Mouse (Mus musculus) embryonic facial prominence, embryonic 13.5 days (tissue): ENCODE results near the gene Pcif1. TPM values are rescaled to one million over a fixed set of nuclear protein-coding genes. Genes with fewer than 3 reads are reported as not detected.

Experiments used
- ATAC-seq: fragments of 200-750 bp; cut with Nextera tagmentation; 2 replicates; pipeline ENCODE4 v1.8.0; 2017; ENCODE audit warnings: low read depth; ENCODE audit not compliant: insufficient number of reproducible peaks, insufficient read depth, low FRiP score, low TSS enrichment
- H3K27ac ChIP-seq: fragments of 300-500 bp; sonication (generic); 2 replicates; pipeline ENCODE4 v1.5.1; 2015; ENCODE audit warnings: moderate library complexity, mild to moderate bottlenecking, inconsistent platforms
- H3K27me3 ChIP-seq: fragments of 300-500 bp; sonication (generic); 2 replicates; pipeline ENCODE4 v1.6.1; 2015; ENCODE audit warnings: mild to moderate bottlenecking, inconsistent platforms
- H3K36me3 ChIP-seq: fragments of 300-500 bp; sonication (generic); 2 replicates; pipeline ENCODE4 v1.6.1; 2015; ENCODE audit warnings: mild to moderate bottlenecking, inconsistent platforms
- H3K4me1 ChIP-seq: fragments of 300-500 bp; sonication (generic); 2 replicates; pipeline ENCODE4 v1.6.1; 2015; ENCODE audit warnings: inconsistent platforms
- H3K4me2 ChIP-seq: fragments of 300-500 bp; sonication (generic); 2 replicates; pipeline ENCODE4 v1.6.1; 2015; ENCODE audit warnings: moderate library complexity, mild to moderate bottlenecking, inconsistent platforms
- H3K4me3 ChIP-seq: fragments of 300-500 bp; sonication (generic); 2 replicates; pipeline ENCODE4 v1.5.1; 2015; ENCODE audit warnings: mild to moderate bottlenecking, inconsistent platforms
- H3K9ac ChIP-seq: fragments of 300-500 bp; sonication (generic); 2 replicates; pipeline ENCODE4 v1.6.1; 2015; ENCODE audit warnings: mild to moderate bottlenecking, inconsistent platforms
- H3K9me3 ChIP-seq: fragments of 300-500 bp; sonication (generic); 2 replicates; pipeline ENCODE4 v1.6.1; 2016; ENCODE audit warnings: inconsistent platforms
- WGBS: fragments of 180-500 bp; shearing (Covaris S2); methylation state at CpG from one replicate; pipeline ENCODE4 v1.1.7; 2015; ENCODE audit warnings: mixed read lengths; 5-methylcytosine and 5-hydroxymethylcytosine counted together
- polyA plus RNA-seq: library from polyadenylated mRNA; unstranded; fragments of >200 nt; fragmentation: Nextera tagmentation; extraction: Ambion mirVana; gene quantifications from 2 replicates; pipeline ENCODE4 v1.2.1, GENCODE M21; 2015

Gene Pcif1
- polyA plus RNA-seq, 1 experiment from 2014 or later = 78.4 TPM

DNA sequence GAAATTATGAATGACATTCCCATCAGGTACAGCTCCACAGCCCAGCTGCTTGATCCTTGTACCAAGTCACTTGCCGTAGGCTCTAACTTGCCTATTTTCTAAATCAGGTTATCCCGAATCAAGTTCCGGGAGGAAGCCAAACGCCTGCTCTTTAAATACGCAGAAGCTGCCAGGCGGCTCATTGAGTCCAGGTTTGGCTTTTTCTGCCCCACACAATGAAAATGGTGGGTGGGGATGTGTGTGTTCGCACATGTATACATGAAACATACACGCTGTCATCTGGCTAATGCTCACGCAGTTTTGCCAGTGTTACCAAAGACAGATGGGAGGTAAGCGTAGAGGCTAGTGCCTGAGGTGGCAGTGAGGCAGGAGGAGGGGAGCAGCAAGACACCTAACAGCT lies 7.5 kb downstream of the Pcif1 start:
- WGBS = 92% methylated on average over 10 of the region's 10 CpGs
- no peaks in the 10 kb centered on the region for H3K27me3 ChIP-seq
- H3K4me1 ChIP-seq = peaks cover 4% of the 10 kb centered on the region; the same call in 1 of the 2 replicates
- peaks cover 89% of the 10 kb centered on the region for H3K36me3 ChIP-seq
- H3K27ac ChIP-seq = no peak overlapping the region
- ATAC-seq = no peak
- no peak overlapping the region for H3K4me3 ChIP-seq
- H3K9ac ChIP-seq = no peak overlapping the region
- H3K4me2 ChIP-seq = no peak overlapping the region
- H3K9me3 ChIP-seq = no peaks in the 10 kb centered on the region

DNA sequence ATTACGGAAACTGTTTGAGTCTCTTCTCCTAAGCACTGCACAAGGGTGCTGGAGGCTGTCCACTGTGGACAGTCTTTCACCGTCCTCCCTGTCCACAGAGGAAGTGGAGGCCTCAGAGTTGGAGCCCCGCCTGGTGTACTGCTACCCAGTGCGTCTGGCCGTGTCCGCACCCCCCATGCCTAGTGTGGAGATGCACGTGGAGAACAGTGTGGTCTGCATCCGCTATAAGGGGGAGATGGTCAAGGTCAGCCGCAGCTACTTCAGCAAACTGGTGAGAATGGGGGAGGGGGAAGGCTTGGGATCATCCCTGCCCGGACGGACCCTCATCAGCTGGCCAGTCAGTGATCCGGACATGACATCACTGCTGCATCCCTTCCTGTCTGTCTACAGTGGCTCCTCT lies 9.9 kb downstream of the Pcif1 start:
- no peak overlapping the region for H3K4me3 ChIP-seq
- 85% methylated on average over 12 of the region's 12 CpGs for WGBS
- H3K9me3 ChIP-seq = no peaks in the 10 kb centered on the region
- no peaks in the 10 kb centered on the region for H3K27me3 ChIP-seq
- H3K9ac ChIP-seq = no peak overlapping the region
- H3K36me3 ChIP-seq = peaks cover 98% of the 10 kb centered on the region
- H3K4me2 ChIP-seq = no peak overlapping the region
- peaks cover 4% of the 10 kb centered on the region; the same call in 1 of the 2 replicates for H3K4me1 ChIP-seq
- H3K27ac ChIP-seq = no peak overlapping the region
- ATAC-seq = no peak

DNA sequence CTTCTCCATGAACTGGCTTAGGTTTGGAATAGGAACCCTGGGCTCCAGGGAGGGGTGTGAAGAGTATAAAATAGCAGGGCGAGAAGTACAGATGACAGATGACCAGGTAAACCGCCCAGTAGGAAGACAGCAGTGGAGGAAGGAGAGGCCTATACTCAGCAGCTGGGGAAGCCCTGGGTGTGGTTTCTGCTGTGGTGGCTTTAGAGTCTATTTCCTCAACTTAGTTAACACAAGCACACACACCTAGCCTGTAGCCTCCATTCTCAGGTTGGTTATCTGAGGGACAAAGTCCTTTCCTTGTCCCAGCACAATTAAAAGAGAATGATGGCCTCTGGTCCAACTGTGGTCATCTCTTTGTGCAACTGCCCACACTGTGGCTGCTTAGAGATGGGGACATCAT lies 10.9 kb downstream of the Pcif1 start:
- ATAC-seq = no peak
- Histone ChIP-seq H3K9me3 (no peaks in the 10 kb centered on the region), H3K27me3 (no peaks in the 10 kb centered on the region), H3K27ac (no peak overlapping the region), H3K4me2 (no peak overlapping the region), H3K36me3 (peaks cover 100% of the 10 kb centered on the region), H3K4me3 (no peak overlapping the region), H3K9ac (no peak overlapping the region), H3K4me1 (peaks cover 4% of the 10 kb centered on the region; the same call in 1 of the 2 replicates)
- WGBS = 84% methylated on average over 2 of the region's 2 CpGs

DNA sequence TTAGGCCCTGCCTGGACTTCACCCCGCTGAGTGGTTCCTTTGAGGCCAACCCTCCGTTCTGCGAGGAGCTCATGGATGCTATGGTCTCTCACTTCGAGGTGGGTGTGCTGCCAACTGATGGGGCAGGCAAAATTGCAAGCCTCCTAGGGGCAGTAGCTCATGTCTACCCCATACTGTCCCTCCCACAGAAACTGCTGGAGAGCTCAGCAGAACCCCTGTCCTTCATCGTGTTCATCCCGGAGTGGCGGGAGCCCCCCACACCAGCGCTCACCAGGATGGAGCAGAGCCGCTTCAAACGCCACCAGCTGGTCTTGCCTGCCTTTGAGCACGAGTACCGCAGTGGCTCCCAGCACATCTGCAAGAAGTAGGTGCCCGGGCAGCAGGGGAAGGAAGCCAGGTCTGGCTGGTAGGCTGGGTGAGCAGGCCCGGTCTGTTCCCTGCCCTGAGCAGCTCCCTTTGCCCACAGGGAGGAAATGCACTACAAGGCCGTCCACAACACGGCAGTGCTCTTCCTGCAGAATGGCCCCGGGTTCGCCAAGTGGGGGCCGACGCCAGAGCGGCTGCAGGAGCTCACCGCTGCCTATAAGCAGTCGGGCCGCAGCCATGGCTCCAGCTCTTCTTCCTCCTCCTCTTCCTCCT lies 11.4 kb downstream of the Pcif1 start:
- no peak overlapping the region for H3K9ac ChIP-seq
- 88% methylated on average over 24 of the region's 24 CpGs for WGBS
- no peak overlapping the region for H3K4me3 ChIP-seq
- H3K36me3 ChIP-seq = peaks cover 100% of the 10 kb centered on the region
- no peak overlapping the region for H3K4me2 ChIP-seq
- no peaks in the 10 kb centered on the region for H3K9me3 ChIP-seq
- H3K4me1 ChIP-seq = peaks cover 4% of the 10 kb centered on the region; the same call in 1 of the 2 replicates
- ATAC-seq = no peak
- H3K27ac ChIP-seq = no peak overlapping the region
- no peaks in the 10 kb centered on the region for H3K27me3 ChIP-seq

DNA sequence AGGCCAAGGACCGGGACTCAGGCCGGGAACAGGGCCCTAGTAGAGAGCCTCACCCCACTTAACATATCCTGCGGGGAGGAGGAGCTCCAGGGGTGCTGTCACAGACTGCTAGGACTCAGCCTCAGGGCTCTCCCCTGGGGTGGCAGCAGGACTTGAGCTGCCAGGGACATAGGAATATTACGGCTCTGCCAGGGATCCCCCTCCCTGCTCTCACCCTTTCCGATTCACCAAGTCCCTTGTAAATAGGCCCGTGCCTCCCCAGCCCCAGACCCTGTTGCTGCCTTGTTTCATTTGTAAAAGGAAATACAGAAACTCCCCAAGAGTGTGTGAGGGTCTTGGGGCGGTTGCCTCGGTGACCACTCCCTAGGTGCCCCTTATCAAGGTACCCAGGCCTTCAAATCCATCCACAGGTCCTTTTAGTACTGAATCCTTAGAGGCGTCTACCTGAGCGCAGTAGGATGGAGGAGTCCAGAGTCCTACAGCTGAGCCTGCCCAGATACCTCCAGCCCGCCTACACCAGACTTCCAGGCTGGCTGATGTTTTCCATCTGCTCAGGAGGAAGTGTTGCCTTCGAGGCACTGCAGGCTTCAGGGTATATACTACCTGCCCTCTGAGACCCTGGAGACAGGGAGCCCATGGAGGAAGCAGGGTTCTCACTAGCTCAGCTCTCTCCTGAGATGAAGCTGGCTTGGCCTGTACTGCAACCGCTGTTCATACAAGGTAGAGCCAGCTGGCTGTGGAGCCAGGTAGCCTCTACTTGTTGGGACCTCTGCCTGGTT lies 12.1 kb downstream of the Pcif1 start:
- no peak for ATAC-seq
- H3K9me3 ChIP-seq = no peaks in the 10 kb centered on the region
- 87% methylated on average over 13 of the region's 13 CpGs for whole genome bisulfite sequencing
- H3K27ac ChIP-seq = no peak overlapping the region
- no peak overlapping the region for H3K4me2 ChIP-seq
- H3K27me3 ChIP-seq = no peaks in the 10 kb centered on the region
- H3K4me3 ChIP-seq = no peak overlapping the region
- H3K4me1 ChIP-seq = no peaks in the 10 kb centered on the region
- H3K9ac ChIP-seq = no peak overlapping the region
- H3K36me3 ChIP-seq = peaks cover 100% of the 10 kb centered on the region

DNA sequence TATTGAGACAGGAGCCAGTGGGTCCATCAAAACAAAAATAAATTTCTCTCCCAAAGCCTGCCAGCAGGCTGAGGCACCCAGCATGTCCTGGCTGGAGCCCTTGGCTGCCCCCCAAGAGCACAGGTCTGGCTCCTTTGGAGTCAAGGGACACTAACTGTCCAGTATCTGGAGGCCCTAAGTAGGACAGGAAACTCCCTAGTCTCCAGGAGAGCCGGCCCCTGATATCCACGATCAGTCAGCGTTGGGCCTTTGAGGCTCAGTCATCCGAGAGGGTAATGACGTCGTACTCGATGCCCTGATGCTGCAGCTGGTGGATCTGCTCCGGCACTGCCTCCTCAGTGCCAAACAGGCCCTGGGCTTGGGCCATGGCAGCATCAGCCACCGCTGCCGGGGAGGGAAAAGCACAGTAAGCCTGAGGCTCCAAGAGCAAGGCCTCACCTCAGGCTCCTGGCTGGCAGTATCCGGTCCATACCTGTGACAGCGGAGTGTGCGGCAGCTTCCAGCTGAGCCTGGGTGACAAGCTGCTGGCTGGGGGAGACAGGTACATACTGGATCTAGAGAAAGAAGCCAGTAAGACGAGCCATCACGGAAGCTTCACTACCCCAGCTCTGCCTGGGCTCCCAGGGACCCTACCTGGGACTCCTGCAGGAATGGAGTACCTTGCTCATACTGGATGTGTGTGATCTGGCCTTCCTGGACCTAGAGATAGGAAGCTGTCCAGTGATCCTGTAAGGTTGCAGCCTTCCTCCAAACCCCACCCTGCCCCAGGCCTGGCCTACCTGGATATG lies 13.0 kb downstream of the Pcif1 start:
- H3K9me3 ChIP-seq = no peaks in the 10 kb centered on the region
- no peak overlapping the region for H3K4me2 ChIP-seq
- no peak overlapping the region for H3K9ac ChIP-seq
- no peaks in the 10 kb centered on the region for H3K27me3 ChIP-seq
- H3K4me3 ChIP-seq = no peak overlapping the region
- no peaks in the 10 kb centered on the region for H3K4me1 ChIP-seq
- no peak for ATAC-seq
- peaks cover 100% of the 10 kb centered on the region for H3K36me3 ChIP-seq
- H3K27ac ChIP-seq = no peak overlapping the region
- 89% methylated on average over 15 of the region's 15 CpGs for WGBS

DNA sequence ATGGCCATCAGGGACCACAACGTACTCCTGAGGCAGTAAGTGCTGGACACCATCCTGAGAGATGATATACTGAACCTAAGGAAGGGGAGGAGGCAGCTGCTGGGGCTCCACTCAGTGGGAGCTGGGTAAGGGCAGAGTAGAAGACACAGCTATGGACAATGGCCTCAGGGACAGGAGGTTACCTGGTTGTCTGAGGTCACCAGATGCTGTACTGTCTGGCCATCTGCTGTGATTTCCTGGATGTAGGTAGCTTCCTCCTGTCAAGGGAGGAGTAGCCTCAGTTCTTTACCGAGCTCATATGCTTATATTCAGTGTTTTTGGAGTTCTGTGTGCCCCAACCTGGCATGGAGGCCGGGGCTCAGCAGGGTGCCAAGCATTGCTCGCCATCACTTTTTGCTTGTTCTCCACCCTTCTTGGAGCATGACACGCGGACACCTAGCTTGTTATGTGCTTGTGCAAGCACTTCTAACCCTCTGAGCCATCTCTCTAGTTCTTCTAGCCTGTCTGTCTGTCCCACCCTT lies 13.7 kb downstream of the Pcif1 start:
- no peak for ATAC-seq
- H3K36me3 ChIP-seq = peaks cover 100% of the 10 kb centered on the region
- H3K27me3 ChIP-seq = no peaks in the 10 kb centered on the region
- no peak overlapping the region for H3K4me3 ChIP-seq
- H3K9ac ChIP-seq = no peak overlapping the region
- H3K27ac ChIP-seq = no peak overlapping the region
- 94% methylated on average over 6 of the region's 6 CpGs for WGBS
- no peak overlapping the region for H3K4me2 ChIP-seq
- no peaks in the 10 kb centered on the region for H3K9me3 ChIP-seq
- no peaks in the 10 kb centered on the region for H3K4me1 ChIP-seq

DNA sequence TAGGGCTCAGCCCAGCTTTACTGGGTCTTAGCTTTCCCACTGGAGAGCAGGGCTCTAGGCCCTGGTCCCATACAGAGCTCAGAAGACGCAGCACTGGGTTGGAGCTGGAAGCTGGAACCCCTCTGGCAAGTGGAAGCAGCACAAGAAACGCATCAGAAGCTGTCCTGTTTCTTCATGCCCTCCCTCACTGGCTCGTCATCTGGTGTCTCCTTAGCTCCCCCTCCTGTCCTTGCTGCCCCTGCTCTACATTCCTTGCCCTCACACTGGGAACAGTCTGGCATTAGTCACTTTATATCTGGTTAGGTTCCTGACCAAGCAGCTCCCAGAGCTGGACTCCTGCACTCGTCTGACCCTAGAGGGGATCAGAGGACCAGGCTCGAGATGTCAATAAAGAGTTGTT lies 14.9 kb downstream of the Pcif1 start:
- 59% methylated on average over 5 of the region's 5 CpGs for WGBS
- Histone ChIP-seq H3K4me1 (no peaks in the 10 kb centered on the region), H3K27ac (no peak overlapping the region), H3K27me3 (no peaks in the 10 kb centered on the region), H3K4me3 (no peak overlapping the region), H3K9me3 (no peaks in the 10 kb centered on the region), H3K4me2 (no peak overlapping the region), H3K9ac (no peak overlapping the region), H3K36me3 (peaks cover 100% of the 10 kb centered on the region)
- ATAC-seq = no peak

DNA sequence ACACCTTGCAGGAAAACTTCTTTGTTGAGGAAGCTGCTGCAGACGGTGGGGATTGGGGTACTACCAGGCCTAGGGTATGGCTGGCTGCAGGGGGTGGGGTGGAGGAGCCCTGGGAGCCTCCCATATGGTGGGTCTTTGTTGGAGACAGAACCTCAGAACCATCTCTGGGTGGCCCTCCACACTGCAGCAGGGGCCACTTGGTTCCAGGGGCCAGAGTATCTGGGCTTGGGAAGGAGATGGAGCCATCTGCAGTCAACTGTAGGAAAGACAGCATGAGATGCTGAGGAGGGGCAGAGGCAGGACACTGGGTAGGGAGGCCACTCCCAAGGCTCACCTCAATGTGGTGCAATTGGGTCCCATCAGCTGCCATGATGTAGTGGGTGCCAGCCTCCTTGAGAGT lies 15.5 kb downstream of the Pcif1 start:
- Histone ChIP-seq H3K4me2 (no peak overlapping the region), H3K9me3 (no peaks in the 10 kb centered on the region), H3K4me1 (no peaks in the 10 kb centered on the region), H3K27me3 (no peaks in the 10 kb centered on the region), H3K27ac (no peak overlapping the region), H3K9ac (no peak overlapping the region), H3K36me3 (peaks cover 100% of the 10 kb centered on the region), H3K4me3 (no peak overlapping the region)
- WGBS = 85% methylated on average over 1 of the region's 1 CpGs
- ATAC-seq = 0 out of 2 replicates have a peak, but pooled peaks have one; percentile 10

DNA sequence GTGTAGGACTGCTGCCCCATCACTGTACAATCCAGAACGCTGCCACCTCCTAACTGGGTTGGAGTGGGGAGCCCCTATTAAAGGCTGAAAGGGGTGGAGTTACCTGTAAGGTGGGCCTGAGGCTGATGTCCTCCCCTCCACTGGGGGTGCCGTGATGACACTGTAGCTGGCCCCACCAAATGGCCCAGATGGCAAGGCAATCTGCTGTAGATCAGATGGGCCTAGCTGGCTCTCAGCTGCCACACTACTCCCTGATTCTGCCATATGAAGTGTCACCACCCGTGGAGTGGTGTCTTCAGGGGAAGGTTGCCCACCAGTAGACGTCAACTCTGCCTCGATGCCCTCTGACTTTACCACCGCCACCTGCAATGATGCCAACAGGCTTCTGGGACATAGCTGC lies 16.8 kb downstream of the Pcif1 start:
- 92% methylated on average over 6 of the region's 6 CpGs for WGBS
- no peak overlapping the region for H3K4me3 ChIP-seq
- no peak overlapping the region for H3K27ac ChIP-seq
- H3K9me3 ChIP-seq = no peaks in the 10 kb centered on the region
- H3K9ac ChIP-seq = no peak overlapping the region
- H3K27me3 ChIP-seq = no peaks in the 10 kb centered on the region
- ATAC-seq = no peak
- H3K4me2 ChIP-seq = no peak overlapping the region
- H3K36me3 ChIP-seq = peaks cover 100% of the 10 kb centered on the region
- H3K4me1 ChIP-seq = no peaks in the 10 kb centered on the region

DNA sequence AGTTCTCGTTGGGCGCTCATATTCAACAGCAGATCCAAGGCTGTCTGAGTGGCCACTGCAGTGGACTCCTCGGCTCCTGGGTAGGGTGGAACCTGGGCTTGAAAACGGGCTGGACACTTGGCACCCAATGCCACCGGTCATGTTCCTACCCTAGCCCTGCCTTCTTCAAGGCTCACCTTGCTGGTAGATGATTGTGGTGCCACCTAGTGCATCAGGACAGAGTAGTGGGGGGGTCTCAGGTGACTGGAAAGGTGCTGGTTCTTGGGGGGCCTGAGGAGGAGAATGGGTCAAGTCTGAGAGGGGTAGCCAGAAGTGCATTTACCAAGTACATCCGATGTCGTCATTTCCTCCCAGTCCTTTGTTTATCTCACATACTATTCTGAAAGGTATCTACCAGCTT lies 18.9 kb downstream of the Pcif1 start:
- Histone ChIP-seq H3K4me1 (no peaks in the 10 kb centered on the region), H3K36me3 (peaks cover 100% of the 10 kb centered on the region), H3K27me3 (no peaks in the 10 kb centered on the region), H3K27ac (no peak overlapping the region), H3K9ac (no peak overlapping the region), H3K4me3 (no peak overlapping the region), H3K4me2 (no peak overlapping the region), H3K9me3 (no peaks in the 10 kb centered on the region)
- 94% methylated on average over 7 of the region's 7 CpGs for WGBS
- ATAC-seq = no peak
